Mouse (Mus musculus): ENCODE results near the gene Wbp1l. TPM values are rescaled to one million over a fixed set of nuclear protein-coding genes. Genes with fewer than 3 reads are reported as not detected.

Gene Wbp1l
- polyA plus RNA-seq, 1 experiment = 55.9 TPM

GRCm38 (mm10) chr19:46587823-46588508 lies 10.9 kb upstream of the Wbp1l start:
- TF ChIP-seq GATA1 (IDR thresholded peaks at IDR 0.05; ENCODE audit: low read length) = no peak

GRCm38 (mm10) chr19:46591575-46591974 lies 7.3 kb upstream of the Wbp1l start:
- no peak for TF ChIP-seq GATA1 (IDR thresholded peaks at IDR 0.05; ENCODE audit: low read length)

GRCm38 (mm10) chr19:46592751-46593439 lies 6.0 kb upstream of the Wbp1l start:
- no peak for TF ChIP-seq GATA1 (IDR thresholded peaks at IDR 0.05; ENCODE audit: low read length)

GRCm38 (mm10) chr19:46598187-46598586 lies 697 bp upstream of the Wbp1l start:
- TF ChIP-seq GATA1 (IDR thresholded peaks at IDR 0.05; ENCODE audit: low read length) = no peak

- TF ChIP-seq GATA1 (IDR thresholded peaks at IDR 0.05; ENCODE audit: low read length) = no peak
These were observed 732 bp downstream of the Wbp1l start for GRCm38 (mm10) chr19:46599375-46600256.

GRCm38 (mm10) chr19:46600371-46600770 lies 1.5 kb downstream of the Wbp1l start:
- no peak for TF ChIP-seq GATA1 (IDR thresholded peaks at IDR 0.05; ENCODE audit: low read length)

- TF ChIP-seq GATA1 (IDR thresholded peaks at IDR 0.05; ENCODE audit: low read length) = no peak
These were observed 2.6 kb downstream of the Wbp1l start for GRCm38 (mm10) chr19:46601491-46601890.

- TF ChIP-seq GATA1 (IDR thresholded peaks at IDR 0.05; ENCODE audit: low read length) = no peak
These were observed 3.5 kb downstream of the Wbp1l start for GRCm38 (mm10) chr19:46602406-46602805.

- no peak for TF ChIP-seq GATA1 (IDR thresholded peaks at IDR 0.05; ENCODE audit: low read length)
These were observed 7.8 kb downstream of the Wbp1l start for GRCm38 (mm10) chr19:46606718-46607117.

GRCm38 (mm10) chr19:46607424-46607823 lies 8.5 kb downstream of the Wbp1l start:
- TF ChIP-seq GATA1 (IDR thresholded peaks at IDR 0.05; ENCODE audit: low read length) = no peak

GRCm38 (mm10) chr19:46608158-46608557 lies 9.3 kb downstream of the Wbp1l start:
- TF ChIP-seq GATA1 (IDR thresholded peaks at IDR 0.05; ENCODE audit: low read length) = no peak

GRCm38 (mm10) chr19:46616378-46616777 lies 17.5 kb downstream of the Wbp1l start:
- no peak for TF ChIP-seq GATA1 (IDR thresholded peaks at IDR 0.05; ENCODE audit: low read length)

GRCm38 (mm10) chr19:46617361-46617760 lies 18.5 kb downstream of the Wbp1l start:
- no peak for TF ChIP-seq GATA1 (IDR thresholded peaks at IDR 0.05; ENCODE audit: low read length)

GRCm38 (mm10) chr19:46618322-46618721 lies 19.4 kb downstream of the Wbp1l start:
- no peak for TF ChIP-seq GATA1 (IDR thresholded peaks at IDR 0.05; ENCODE audit: low read length)

- no peak for TF ChIP-seq GATA1 (IDR thresholded peaks at IDR 0.05; ENCODE audit: low read length)
These were observed 20.1 kb downstream of the Wbp1l start for GRCm38 (mm10) chr19:46619001-46619400.

- TF ChIP-seq GATA1 (IDR thresholded peaks at IDR 0.05; ENCODE audit: low read length) = no peak
These were observed 20.6 kb downstream of the Wbp1l start for GRCm38 (mm10) chr19:46619518-46619917.
